Mouse (Mus musculus): ENCODE results near the gene Unc93a.
"Not testable (repeated sequence)": the region's sequence is repeated elsewhere in the genome, so short reads cannot be mapped to it uniquely, and the experiment has no call there.

The Unc93a gene

GRCm38 (mm10) chr17:13067864-13068385 lies 63.7 kb downstream of the Unc93a start:
- DNase-seq: not testable (repeated sequence)

- not testable (repeated sequence) for DNase-seq
Observed at GRCm38 (mm10) chr17:13062882-13063281, 68.7 kb downstream of the Unc93a start.

GRCm38 (mm10) chr17:13060804-13061203 lies 70.8 kb downstream of the Unc93a start, which contains the start of gene Tcp10b:
TSS of gene Tcp10b (plus strand) at chr17:13061104.
- not testable (repeated sequence) for DNase-seq

Data from kidney, postnatal 10 days (tissue).